10 mouse cellular contexts compared by ENCODE assay signal in genomic region chr15:82509495-82509894, GRCm38 (mm10). TPM values are rescaled to one million over a fixed set of nuclear protein-coding genes. Genes with fewer than 3 reads are reported as not detected.
"Had no signal": no experiment of that assay in that cellular context is flagged by ENCODE, and none has a peak within 500 bp of the region (broad histone marks: within the 10 kb centered on the region; RNA-seq: fewer than 3 reads in every experiment).

No protein-coding gene starts in this region.

RNA-seq across cellular contexts. Expression of gene Cyp2d12, which starts 45.4 kb away (rescaled TPM):
- total RNA-seq: neutrophil, adult 5-6 weeks had no signal
- polyA plus RNA-seq: neural tube, embryonic 13.5 days; neural tube, embryonic 14.5 days; neural tube, embryonic 15.5 days; small intestine, adult 2 months; spleen, adult 2 months; stomach, embryonic 14.5 days; stomach, embryonic 15.5 days; stomach, embryonic 16.5 days; testis, adult 2 months had no signal
